Mouse (Mus musculus): ENCODE data around the gene 1700113H08Rik. TPM values are rescaled to one million over a fixed set of nuclear protein-coding genes. Genes with fewer than 3 reads are reported as not detected.

Gene 1700113H08Rik
- polyA plus RNA-seq, 1 experiment: 0.09 TPM

GRCm38 (mm10) chr10:87230071-87230910, 172.4 kb downstream of the 1700113H08Rik start:
- Histone ChIP-seq H3K4me3 (ENCODE audit: extremely low read depth, insufficient read depth, insufficient read length) (no peak overlapping the region), H3K36me3 (ENCODE audit: control insufficient read depth, insufficient read depth, low read length) (no peaks in the 10 kb centered on the region), H3K4me1 (ENCODE audit: control insufficient read depth, insufficient read depth, insufficient read length) (no peaks in the 10 kb centered on the region), H3K27ac (ENCODE audit: insufficient read depth, low read length) (no peak overlapping the region), H3K27me3 (ENCODE audit: control insufficient read depth, insufficient read depth, low read length) (no peaks in the 10 kb centered on the region; the same call in 1 of the 2 replicates)
- DNase-seq (ENCODE audit: low read depth in 1 of 2, low spot score in 2 of 2): no peak
- WGBS: 73% methylated on average over 31 of the region's 31 CpGs
- no peak for TF ChIP-seq CTCF (IDR thresholded peaks at IDR 0.05; ENCODE audit: extremely low read depth, insufficient read depth, insufficient read length, insufficient replicate concordance)
- no peak for TF ChIP-seq POLR2A (IDR thresholded peaks at IDR 0.05; ENCODE audit: low read depth, low read length)

DNA sequence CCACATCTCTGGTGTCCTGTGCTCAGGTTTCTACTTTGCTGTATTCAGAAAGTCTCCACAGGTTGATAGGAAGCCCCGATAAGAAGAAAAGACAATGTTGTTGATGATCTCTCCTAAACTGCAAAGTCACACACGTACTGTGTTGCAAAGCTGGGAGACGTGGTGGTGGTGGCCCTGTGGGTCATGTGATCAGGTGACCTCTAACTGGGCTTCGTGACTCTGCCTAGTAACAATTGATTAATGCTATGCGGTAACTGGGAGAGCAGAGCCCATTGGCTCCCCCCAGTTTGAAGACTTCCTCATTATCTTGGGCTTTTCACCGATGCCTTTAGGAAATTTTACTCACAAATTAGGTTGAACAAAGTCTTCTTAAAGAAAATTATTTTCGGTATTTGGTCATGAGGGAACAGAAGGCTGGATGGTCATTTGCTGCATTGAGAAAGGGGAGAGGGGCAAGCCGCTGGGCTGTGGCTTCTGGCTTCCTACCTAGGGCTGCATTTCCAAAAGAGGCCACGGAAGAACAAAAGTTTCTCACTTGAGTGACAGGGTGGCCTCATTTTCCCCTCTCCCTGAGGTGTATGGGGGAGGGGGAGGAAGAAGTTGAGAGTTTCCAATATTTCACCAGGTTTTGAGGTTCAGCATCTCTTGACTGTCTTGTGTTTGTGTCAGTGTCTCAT, 181.6 kb downstream of the 1700113H08Rik start:
- no peaks in the 10 kb centered on the region for H3K4me1 ChIP-seq (ENCODE audit: control insufficient read depth, insufficient read depth, insufficient read length)
- H3K4me3 ChIP-seq (ENCODE audit: extremely low read depth, insufficient read depth, insufficient read length): no peak overlapping the region
- H3K27me3 ChIP-seq (ENCODE audit: control insufficient read depth, insufficient read depth, low read length): no peaks in the 10 kb centered on the region
- no peak for TF ChIP-seq POLR2A (IDR thresholded peaks at IDR 0.05; ENCODE audit: low read depth, low read length)
- no peak for TF ChIP-seq CTCF (IDR thresholded peaks at IDR 0.05; ENCODE audit: extremely low read depth, insufficient read depth, insufficient read length, insufficient replicate concordance)
- WGBS: 77% methylated on average over 9 of the region's 9 CpGs
- no peaks in the 10 kb centered on the region for H3K36me3 ChIP-seq (ENCODE audit: control insufficient read depth, insufficient read depth, low read length)
- no peak for DNase-seq (ENCODE audit: low read depth in 1 of 2, low spot score in 2 of 2)
- no peak overlapping the region for H3K27ac ChIP-seq (ENCODE audit: insufficient read depth, low read length)

GRCm38 (mm10) chr10:87271724-87272123, 213.9 kb downstream of the 1700113H08Rik start:
- Histone ChIP-seq H3K4me3 (ENCODE audit: extremely low read depth, insufficient read depth, insufficient read length) (no peak overlapping the region), H3K4me1 (ENCODE audit: control insufficient read depth, insufficient read depth, insufficient read length) (no peaks in the 10 kb centered on the region), H3K36me3 (ENCODE audit: control insufficient read depth, insufficient read depth, low read length) (no peaks in the 10 kb centered on the region), H3K27me3 (ENCODE audit: control insufficient read depth, insufficient read depth, low read length) (no peaks in the 10 kb centered on the region), H3K27ac (ENCODE audit: insufficient read depth, low read length) (no peak overlapping the region)
- no peak for DNase-seq (ENCODE audit: low read depth in 1 of 2, low spot score in 2 of 2)
- TF ChIP-seq CTCF (IDR thresholded peaks at IDR 0.05; ENCODE audit: extremely low read depth, insufficient read depth, insufficient read length, insufficient replicate concordance) (no peak), POLR2A (IDR thresholded peaks at IDR 0.05; ENCODE audit: low read depth, low read length) (no peak)
- WGBS: 83% methylated on average over 3 of the region's 3 CpGs

- Histone ChIP-seq H3K36me3 (ENCODE audit: control insufficient read depth, insufficient read depth, low read length) (no peaks in the 10 kb centered on the region), H3K27ac (ENCODE audit: insufficient read depth, low read length) (no peak overlapping the region), H3K4me1 (ENCODE audit: control insufficient read depth, insufficient read depth, insufficient read length) (no peaks in the 10 kb centered on the region), H3K4me3 (ENCODE audit: extremely low read depth, insufficient read depth, insufficient read length) (no peak overlapping the region), H3K27me3 (ENCODE audit: control insufficient read depth, insufficient read depth, low read length) (no peaks in the 10 kb centered on the region)
- DNase-seq (ENCODE audit: low read depth in 1 of 2, low spot score in 2 of 2): no peak
- WGBS: 76% methylated on average over 8 of the region's 8 CpGs
- TF ChIP-seq CTCF (IDR thresholded peaks at IDR 0.05; ENCODE audit: extremely low read depth, insufficient read depth, insufficient read length, insufficient replicate concordance) (no peak), POLR2A (IDR thresholded peaks at IDR 0.05; ENCODE audit: low read depth, low read length) (no peak)
These were observed 214.3 kb downstream of the 1700113H08Rik start for GRCm38 (mm10) chr10:87272133-87272622.

GRCm38 (mm10) chr10:87275075-87275474, 217.2 kb downstream of the 1700113H08Rik start:
- Histone ChIP-seq H3K4me3 (ENCODE audit: extremely low read depth, insufficient read depth, insufficient read length) (no peak overlapping the region), H3K27me3 (ENCODE audit: control insufficient read depth, insufficient read depth, low read length) (no peaks in the 10 kb centered on the region), H3K4me1 (ENCODE audit: control insufficient read depth, insufficient read depth, insufficient read length) (no peaks in the 10 kb centered on the region), H3K27ac (ENCODE audit: insufficient read depth, low read length) (no peak overlapping the region), H3K36me3 (ENCODE audit: control insufficient read depth, insufficient read depth, low read length) (no peaks in the 10 kb centered on the region)
- no peak for TF ChIP-seq POLR2A (IDR thresholded peaks at IDR 0.05; ENCODE audit: low read depth, low read length)
- DNase-seq (ENCODE audit: low read depth in 1 of 2, low spot score in 2 of 2): no peak

Other genes starting within 250 kb of the 1700113H08Rik start
- gene Stab2, start 50.0 kb upstream of the 1700113H08Rik start, polyA plus RNA-seq (2012; rRNA removed): 58.3 and 71.8 TPM in 2 replicates

All from spleen, adult 2 months (tissue).